Mouse (Mus musculus) heart, adult 8-10 months (tissue): ENCODE measurements around the gene Cdh15. TPM values are rescaled to one million over a fixed set of nuclear protein-coding genes. Genes with fewer than 3 reads are reported as not detected.

Experiments
- DNase-seq: peaks from one replicate; pipeline ENCODE4 v3.0.0; 2022; ENCODE audit warnings: low spot score
- total RNA-seq, 4 experiments: library from RNA; stranded (reverse); gene quantifications; 2 replicates each; pipeline ENCODE4 v1.2.4; 2022

Cdh15 gene
- total RNA-seq, 4 experiments from 2014 or later, result 0.06 TPM; not detected in 3

GRCm38 (mm10) chr8:122891440-122891839 is 43.7 kb downstream of the Cdh15 start:
- no peak for DNase-seq

- no peak for DNase-seq
Measured at GRCm38 (mm10) chr8:122893451-122893850, 45.7 kb downstream of the Cdh15 start.

GRCm38 (mm10) chr8:122896317-122896716 is 48.6 kb downstream of the Cdh15 start:
- no peak for DNase-seq

GRCm38 (mm10) chr8:122897200-122897599 is 49.4 kb downstream of the Cdh15 start:
- DNase-seq, result no peak

DNA sequence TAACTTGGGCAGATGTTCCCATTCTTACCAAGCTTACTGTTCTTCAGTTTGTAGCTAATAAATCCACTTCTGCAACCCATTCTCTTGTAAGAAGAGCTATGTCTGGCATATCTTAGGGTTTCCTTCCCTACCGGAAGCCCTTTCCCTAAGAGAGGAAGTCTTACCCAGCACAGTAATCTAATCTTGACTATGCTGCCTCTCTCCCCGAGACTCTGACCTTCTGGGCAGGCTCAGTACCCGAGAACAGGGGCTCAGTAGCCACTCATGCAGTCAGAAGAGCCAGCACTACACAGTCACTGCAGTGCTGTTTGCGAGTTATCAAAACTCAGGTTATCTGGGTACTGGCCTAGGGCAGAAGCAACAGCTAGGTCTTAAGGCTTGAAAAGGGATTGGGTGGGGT is 50.3 kb downstream of the Cdh15 start:
- DNase-seq, result no peak

DNA sequence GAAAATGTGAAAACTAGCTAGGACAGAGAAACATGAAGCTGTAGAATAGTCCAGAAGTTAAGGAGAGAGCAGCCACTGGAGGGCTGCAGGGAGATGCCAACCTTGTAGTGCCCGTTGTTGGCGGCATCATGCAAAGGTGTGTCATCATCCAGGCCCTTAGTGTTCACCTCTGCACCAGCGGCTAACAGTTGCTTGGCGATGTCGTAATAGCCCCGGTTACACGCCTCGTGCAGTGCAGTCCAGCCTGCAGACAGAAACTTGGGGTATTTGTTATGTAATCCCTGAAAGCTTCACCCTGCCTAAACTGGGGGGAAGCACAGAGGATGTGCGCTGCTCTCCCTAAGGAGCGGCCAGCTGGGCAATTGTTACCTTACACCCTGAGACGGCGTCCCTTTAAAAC is 50.7 kb downstream of the Cdh15 start:
- no peak for DNase-seq

DNA sequence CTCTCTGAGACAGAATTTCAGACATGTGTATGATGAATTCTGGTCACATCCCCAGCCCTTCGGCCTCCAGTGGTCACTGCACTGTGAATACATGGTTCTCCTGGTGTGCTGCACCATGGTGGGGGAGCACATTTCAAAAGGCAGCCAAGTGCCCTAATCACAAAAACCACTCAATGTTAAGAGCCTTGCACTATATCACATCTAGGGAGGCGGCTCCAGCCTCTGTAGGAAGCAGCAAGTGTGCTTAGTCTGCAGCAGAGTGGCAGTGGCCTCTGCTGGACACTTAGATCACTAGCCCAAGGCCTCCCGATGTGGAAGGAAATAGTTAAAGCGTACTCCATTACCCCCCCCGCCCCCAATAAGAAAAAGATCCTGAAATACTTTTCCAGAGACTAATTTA is 51.3 kb downstream of the Cdh15 start:
- DNase-seq, result no peak

DNA sequence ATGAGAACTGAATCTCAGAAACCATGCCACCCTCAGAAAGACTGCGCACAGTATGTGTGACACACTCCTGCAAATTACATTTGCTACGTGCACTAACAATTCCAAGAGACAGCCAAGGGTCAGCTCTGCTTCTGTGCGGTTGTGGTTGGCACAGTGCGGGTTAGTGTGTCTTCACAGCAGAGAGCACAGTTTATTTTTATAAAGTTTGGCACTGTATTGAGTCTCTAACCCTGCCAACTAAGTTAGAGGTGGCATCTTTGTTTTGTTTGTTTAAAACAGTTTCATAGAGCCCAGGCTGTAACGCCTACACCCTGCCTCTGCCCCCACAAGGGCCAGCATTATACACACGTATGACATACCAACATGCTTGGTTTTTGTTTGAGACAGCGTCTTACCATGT is 53.7 kb downstream of the Cdh15 start:
- no peak for DNase-seq

GRCm38 (mm10) chr8:122901892-122902515 is 54.2 kb downstream of the Cdh15 start:
- DNase-seq, result no peak

DNA sequence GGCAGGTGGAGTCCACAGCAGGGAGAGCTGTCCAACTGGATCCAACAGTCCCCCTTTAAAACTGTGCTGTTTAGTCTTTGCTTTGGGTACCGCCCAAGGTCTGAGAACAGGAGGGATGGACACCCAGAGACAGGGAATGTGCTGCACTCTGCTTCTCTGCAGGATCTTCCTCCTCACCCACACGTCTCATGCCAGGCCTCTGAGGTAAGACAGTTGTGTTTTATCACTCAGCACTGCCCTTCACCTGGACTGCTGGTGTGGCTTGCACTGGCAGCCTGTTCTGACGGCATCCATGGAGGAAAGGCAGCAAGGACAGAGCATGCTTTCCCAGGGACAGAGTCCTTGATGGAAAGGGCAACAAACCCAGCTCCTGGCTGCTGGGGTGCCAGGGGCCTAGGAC is 54.8 kb downstream of the Cdh15 start:
- DNase-seq, result no peak

- no peak for DNase-seq
Measured at GRCm38 (mm10) chr8:122903002-122903401, 55.2 kb downstream of the Cdh15 start.

GRCm38 (mm10) chr8:122904496-122904895 is 56.7 kb downstream of the Cdh15 start:
- no peak for DNase-seq

- no peak for DNase-seq
Measured at GRCm38 (mm10) chr8:122905346-122905745, 57.6 kb downstream of the Cdh15 start.

GRCm38 (mm10) chr8:122906463-122907021 is 58.8 kb downstream of the Cdh15 start:
- peak; percentile 98 for DNase-seq

GRCm38 (mm10) chr8:122912150-122912549 is 64.4 kb downstream of the Cdh15 start:
- no peak for DNase-seq

- no peak for DNase-seq
Measured at GRCm38 (mm10) chr8:122912871-122913270, 65.1 kb downstream of the Cdh15 start.

DNA sequence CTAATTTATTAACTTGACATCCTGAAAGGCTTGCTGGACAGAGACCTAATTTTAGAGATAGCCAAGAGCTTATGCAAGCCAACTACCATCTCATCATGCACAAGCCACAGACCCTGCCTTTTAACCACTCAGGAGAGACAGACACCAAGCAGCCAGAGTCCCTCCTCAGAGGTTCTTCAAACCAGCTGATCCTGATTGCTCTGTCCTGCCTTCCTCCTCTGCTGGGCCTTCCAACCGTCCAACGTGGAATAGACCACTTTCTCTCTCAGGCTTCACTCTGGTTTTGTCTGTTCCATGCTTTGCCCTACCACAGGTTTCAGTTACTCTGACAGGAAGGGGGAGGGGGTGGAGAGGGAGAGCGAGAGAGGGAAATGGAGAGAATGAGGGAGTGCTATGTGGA is 69.0 kb downstream of the Cdh15 start:
- DNase-seq, result no peak

Other genes starting within 250 kb of the Cdh15 start
- gene Galns, start 236.5 kb upstream of the Cdh15 start, total RNA-seq, result 1 to 10 TPM; 3.5 to 5.2 (median 4.4) TPM
- 10 to 100 TPM; 62.8 to 66.2 (median 63.3) TPM for gene Trappc2l, start 236.3 kb upstream of the Cdh15 start, total RNA-seq
- under 1 TPM in 2 of 4 experiments, not detected in 2; 0.24 to 0.57 TPM for gene Pabpn1l, start 225.2 kb upstream of the Cdh15 start, total RNA-seq
- 10 to 100 TPM; 15.1 to 22.1 (median 18.2) TPM for gene Cbfa2t3, start 148.9 kb upstream of the Cdh15 start, total RNA-seq
- 10 to 100 TPM; 35.2 to 36.2 (median 35.3) TPM for gene Acsf3, start 72.5 kb upstream of the Cdh15 start, total RNA-seq
- 10 to 100 TPM; 71.5 to 75.9 (median 75.2) TPM for gene Ankrd11, start 194.3 kb downstream of the Cdh15 start, total RNA-seq
- 10 to 100 TPM; 86.9 to 99.5 (median 95.3) TPM for gene Spg7, start 215.0 kb downstream of the Cdh15 start, total RNA-seq